8 mouse cellular contexts compared by ENCODE assay signal in the genomic region with DNA sequence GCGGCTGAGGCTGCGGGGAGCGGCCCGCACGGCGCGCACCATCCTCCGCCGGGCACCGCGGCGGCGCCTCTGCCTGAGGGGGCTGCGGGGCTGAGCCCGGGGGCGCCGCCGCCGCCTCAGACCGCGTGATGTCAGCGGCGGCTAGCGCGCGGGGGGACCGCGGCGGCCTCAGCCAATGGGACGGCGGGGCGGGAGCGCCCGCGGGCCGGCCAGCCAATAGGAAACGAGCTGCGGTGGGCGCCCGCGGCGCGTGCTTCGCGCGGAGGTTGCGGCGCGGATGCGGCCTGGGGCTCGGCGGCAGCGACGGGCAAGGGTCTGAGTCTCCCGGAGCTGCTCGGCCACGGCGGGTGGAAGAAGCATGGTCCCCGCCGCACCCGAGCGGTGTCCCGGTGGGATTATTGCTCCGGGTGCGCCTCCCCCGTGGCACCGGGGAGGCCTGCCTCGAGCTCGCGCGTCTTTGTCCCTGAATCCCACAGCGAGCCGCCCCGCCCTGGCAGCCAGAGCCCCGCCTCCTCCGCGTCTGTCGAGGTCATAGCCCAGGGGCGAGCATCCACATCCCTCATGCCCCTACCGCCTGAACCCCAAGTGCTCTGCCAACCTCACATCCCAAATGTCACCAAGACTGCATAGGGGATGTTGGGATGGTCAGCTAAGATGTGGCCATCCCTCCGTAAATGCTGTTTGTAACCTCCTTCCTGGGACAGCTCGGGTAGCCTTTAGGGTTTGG. TPM values are rescaled to one million over a fixed set of nuclear protein-coding genes. Genes with fewer than 3 reads are reported as not detected.
DNase-seq lines count a peak whose midpoint lies in the region; ATAC-seq lines count a peak whose summit lies in the region.

A gene (minus strand): TSS at position 129 of the 727 bp plus-strand sequence.

- H3K4me1 ChIP-seq in brown adipose tissue, adult 24 weeks (ENCODE audit: control insufficient read depth, insufficient read depth, insufficient read length, low read length): peaks cover 6% of the 10 kb centered on the region; the same call in 1 of the 2 replicates
- peaks cover 26% of the 10 kb centered on the region for H3K4me1 ChIP-seq in forebrain, embryonic 12.5 days
- peaks cover 20% of the 10 kb centered on the region for H3K4me1 ChIP-seq in heart, embryonic 15.5 days (replicated peaks)
- H3K4me1 ChIP-seq in liver, embryonic 16.5 days (ENCODE audit: control insufficient read depth, low read depth, low read length): peaks cover 16% of the 10 kb centered on the region
- peaks cover 22% of the 10 kb centered on the region; the same call in 1 of the 2 replicates for H3K4me1 ChIP-seq in neural tube, embryonic 12.5 days
- H3K4me1 ChIP-seq in stomach, embryonic 16.5 days (ENCODE audit: control insufficient read depth, insufficient read depth, low read length): peaks cover 16% of the 10 kb centered on the region

- peak; percentile 96 for ATAC-seq in forebrain, embryonic 12.5 days (ENCODE audit: low FRiP score)
- peak; percentile 90 for ATAC-seq in heart, embryonic 15.5 days (replicated peaks; ENCODE audit: insufficient number of reproducible peaks, insufficient read depth, low FRiP score, low read depth)
- ATAC-seq in liver, embryonic 16.5 days (ENCODE audit: low read depth): peak; percentile 92
- peak; percentile 96 for ATAC-seq in neural tube, embryonic 12.5 days (ENCODE audit: low FRiP score, low read depth)
- ATAC-seq in stomach, embryonic 16.5 days (ENCODE audit: insufficient read depth, low FRiP score): peak; percentile 94

- H3K27ac ChIP-seq in brown adipose tissue, adult 24 weeks (replicated peaks; ENCODE audit: low read depth, low read length): no peak within 1 kb of the TSS
- H3K27ac ChIP-seq in forebrain, embryonic 12.5 days: peak within 1 kb of the TSS; percentile 87
- peak within 1 kb of the TSS; percentile 11; the same call in 1 of the 2 replicates for H3K27ac ChIP-seq in heart, embryonic 15.5 days
- H3K27ac ChIP-seq in liver, embryonic 16.5 days (ENCODE audit: low read length): no peak within 1 kb of the TSS
- H3K27ac ChIP-seq in neural tube, embryonic 12.5 days: peak within 1 kb of the TSS; percentile 74
- no peak within 1 kb of the TSS; the same call in 1 of the 2 replicates for H3K27ac ChIP-seq in stomach, embryonic 16.5 days (ENCODE audit: low read length)

- peak within 1 kb of the TSS; percentile 73 for H3K4me3 ChIP-seq in brown adipose tissue, adult 24 weeks (ENCODE audit: insufficient read depth, low read depth, low read length)
- peak within 1 kb of the TSS; percentile 83 for H3K4me3 ChIP-seq in forebrain, embryonic 12.5 days (replicated peaks)
- peak within 1 kb of the TSS; percentile 82 for H3K4me3 ChIP-seq in heart, embryonic 15.5 days
- peak within 1 kb of the TSS; percentile 69 for H3K4me3 ChIP-seq in liver, embryonic 16.5 days (ENCODE audit: low read depth, low read length)
- H3K4me3 ChIP-seq in neural tube, embryonic 12.5 days: peak within 1 kb of the TSS; percentile 84
- peak within 1 kb of the TSS; percentile 75 for H3K4me3 ChIP-seq in stomach, embryonic 16.5 days (replicated peaks; ENCODE audit: low read length)

- no peaks in the 10 kb centered on the region for H3K36me3 ChIP-seq in forebrain, embryonic 12.5 days (replicated peaks)
- no peaks in the 10 kb centered on the region for H3K36me3 ChIP-seq in heart, embryonic 15.5 days
- H3K36me3 ChIP-seq in liver, embryonic 16.5 days (ENCODE audit: control insufficient read depth, insufficient read depth): no peaks in the 10 kb centered on the region
- no peaks in the 10 kb centered on the region for H3K36me3 ChIP-seq in neural tube, embryonic 12.5 days
- no peaks in the 10 kb centered on the region for H3K36me3 ChIP-seq in stomach, embryonic 16.5 days (ENCODE audit: control insufficient read depth, insufficient read depth, low read length)

- peak; percentile 88 for DNase-seq in CD4-positive, CD25-positive, alpha-beta regulatory T cell, adult 2 months (ENCODE audit: low read depth, low spot score)
- peak; percentile 77 to 90 for DNase-seq in kidney, postnatal 25 days

- H3K9ac ChIP-seq in forebrain, embryonic 12.5 days: peak within 1 kb of the TSS; percentile 97
- H3K9ac ChIP-seq in heart, embryonic 15.5 days: peak within 1 kb of the TSS; percentile 71
- H3K9ac ChIP-seq in liver, embryonic 16.5 days (ENCODE audit: low read depth, low read length): peak within 1 kb of the TSS; percentile 63
- peak within 1 kb of the TSS; percentile 96 for H3K9ac ChIP-seq in neural tube, embryonic 12.5 days
- peak within 1 kb of the TSS; percentile 86 for H3K9ac ChIP-seq in stomach, embryonic 16.5 days (ENCODE audit: low read length)

- no peaks in the 10 kb centered on the region for H3K9me3 ChIP-seq in forebrain, embryonic 12.5 days
- H3K9me3 ChIP-seq in heart, embryonic 15.5 days (replicated peaks): no peaks in the 10 kb centered on the region
- H3K9me3 ChIP-seq in liver, embryonic 16.5 days (replicated peaks; ENCODE audit: control insufficient read depth, low read length): no peaks in the 10 kb centered on the region
- H3K9me3 ChIP-seq in neural tube, embryonic 12.5 days: no peaks in the 10 kb centered on the region
- no peaks in the 10 kb centered on the region for H3K9me3 ChIP-seq in stomach, embryonic 16.5 days (replicated peaks; ENCODE audit: control insufficient read depth, low read length)

- peak within 1 kb of the TSS; percentile 98 for H3K4me2 ChIP-seq in forebrain, embryonic 12.5 days
- peak within 1 kb of the TSS; percentile 99 for H3K4me2 ChIP-seq in heart, embryonic 15.5 days
- peak within 1 kb of the TSS; percentile 99 for H3K4me2 ChIP-seq in liver, embryonic 16.5 days (ENCODE audit: low read depth, low read length)
- H3K4me2 ChIP-seq in neural tube, embryonic 12.5 days (replicated peaks): peak within 1 kb of the TSS; percentile 97
- H3K4me2 ChIP-seq in stomach, embryonic 16.5 days (ENCODE audit: low read depth, low read length): peak within 1 kb of the TSS; percentile 100

- 2% methylated on average over 59 of the region's 82 CpGs for WGBS in forebrain, embryonic 12.5 days
- 2% methylated on average over 67 of the region's 82 CpGs for WGBS in heart, embryonic 15.5 days
- 3% methylated on average over 80 of the region's 82 CpGs for WGBS in liver, embryonic 16.5 days (ENCODE audit: insufficient replicate concordance)
- 2% methylated on average over 82 of the region's 82 CpGs for WGBS in neural tube, embryonic 12.5 days
- WGBS in stomach, embryonic 16.5 days: 2% methylated on average over 70 of the region's 82 CpGs

- peaks cover 14% of the 10 kb centered on the region for H3K27me3 ChIP-seq in forebrain, embryonic 12.5 days
- no peaks in the 10 kb centered on the region; the same call in 1 of the 2 replicates for H3K27me3 ChIP-seq in heart, embryonic 15.5 days
- H3K27me3 ChIP-seq in liver, embryonic 16.5 days (ENCODE audit: control insufficient read depth, insufficient read depth, low read depth, low read length): peaks cover 28% of the 10 kb centered on the region
- no peaks in the 10 kb centered on the region for H3K27me3 ChIP-seq in neural tube, embryonic 12.5 days (replicated peaks)
- H3K27me3 ChIP-seq in stomach, embryonic 16.5 days (ENCODE audit: control insufficient read depth, insufficient read depth, low read length): no peaks in the 10 kb centered on the region

RNA-seq across cellular contexts. Expression of the gene that starts here (rescaled TPM):
- polyA plus RNA-seq in brown adipose tissue, adult 24 weeks (2012; ENCODE audit: insufficient read depth, insufficient read length, missing spikeins): 0.67 TPM in 1 of 2 replicates, not detected in the other
- polyA plus RNA-seq in forebrain, embryonic 12.5 days (2016; fragmentation: Nextera tagmentation; extraction: Ambion mirVana): 23.3 and 36.8 TPM in 2 replicates
- 7.1 and 14.3 TPM in 2 replicates for polyA plus RNA-seq in heart, embryonic 15.5 days (2015; fragmentation: Nextera tagmentation; extraction: Ambion mirVana)
- 1.1 and 1.2 TPM in 2 replicates for polyA plus RNA-seq in liver, embryonic 16.5 days (2015; fragmentation: Nextera tagmentation; extraction: Ambion mirVana)
- 54.3 and 62.8 TPM in 2 replicates for polyA plus RNA-seq in neural tube, embryonic 12.5 days (2016; fragmentation: Nextera tagmentation; extraction: Ambion mirVana)
- polyA plus RNA-seq in stomach, embryonic 16.5 days (2015; fragmentation: Nextera tagmentation; extraction: Ambion mirVana): 5.2 TPM in 2 replicates

Comparison
In these comparisons a context has a peak if more than half of its experiments do, and no peak if none do; other contexts are left out.
1. H3K27ac ChIP-seq: peak in forebrain, embryonic 12.5 days (single experiment), heart, embryonic 15.5 days (single experiment) and neural tube, embryonic 12.5 days (single experiment); none in brown adipose tissue, adult 24 weeks (single experiment), liver, embryonic 16.5 days (single experiment) and stomach, embryonic 16.5 days (single experiment).
2. Peak in every context shown above with its lines, with median percentiles within 50 percentile points of each other: H3K4me3 ChIP-seq, ATAC-seq, H3K4me2 ChIP-seq and H3K9ac ChIP-seq.